Mouse (Mus musculus) liver, adult 2 months (tissue): ENCODE data around the gene Pigyl. TPM values are rescaled to one million over a fixed set of nuclear protein-coding genes. Genes with fewer than 3 reads are reported as not detected.

ENCODE experiments used
- DNase-seq: peaks from one replicate; pipeline ENCODE4 v3.0.0-alpha.2; 2011; ENCODE audit warnings: low read depth, low spot score; ENCODE audit errors: extremely low read depth
- H3K27ac ChIP-seq: fragments of 200-500 bp; replicated peaks from 2 replicates; pipeline ENCODE4 v1.5.1; 2012; ENCODE audit warnings: low read depth, mild to moderate bottlenecking, control low read depth, inconsistent platforms, low read length; ENCODE audit not compliant: insufficient read depth
- H3K27me3 ChIP-seq: fragments of 200-500 bp; 2 replicates; pipeline ENCODE4 v1.6.1; 2012; ENCODE audit warnings: mild to moderate bottlenecking, moderate library complexity, low read length, inconsistent platforms; ENCODE audit not compliant: control insufficient read depth, insufficient read depth
- H3K36me3 ChIP-seq: fragments of 200-500 bp; 2 replicates; pipeline ENCODE4 v1.6.1; 2012; ENCODE audit warnings: low read length, inconsistent platforms; ENCODE audit not compliant: control insufficient read depth, insufficient read depth
- H3K4me1 ChIP-seq: fragments of 200-500 bp; 2 replicates; pipeline ENCODE4 v1.6.1; 2011; ENCODE audit warnings: low read length; ENCODE audit not compliant: control insufficient read depth, insufficient read depth
- H3K4me3 ChIP-seq: fragments of 200-500 bp; 2 replicates; pipeline ENCODE4 v1.5.1; 2011; ENCODE audit warnings: low read depth, mild to moderate bottlenecking, control low read depth, low read length, moderate library complexity; ENCODE audit not compliant: insufficient read depth
- H3K79me2 ChIP-seq: fragments of 200-500 bp; 2 replicates; pipeline ENCODE4 v1.6.1; 2012; ENCODE audit warnings: inconsistent platforms, mild to moderate bottlenecking, low read length, moderate library complexity; ENCODE audit not compliant: control insufficient read depth, insufficient read depth
- H3K9ac ChIP-seq: fragments of 200-500 bp; 2 replicates; pipeline ENCODE4 v1.6.1; 2012; ENCODE audit warnings: low read depth, mild to moderate bottlenecking, control low read depth, inconsistent platforms, low read length
- CTCF ChIP-seq: fragments of 200-500 bp; IDR thresholded peaks from 2 replicates; pipeline ENCODE4 v1.5.1; 2011; ENCODE audit warnings: low read depth, low read length, control low read depth
- POLR2A ChIP-seq: fragments of 200-500 bp; IDR thresholded peaks from 2 replicates; pipeline ENCODE4 v1.6.1; 2011; ENCODE audit warnings: low read length, control low read depth; ENCODE audit not compliant: insufficient read depth; ENCODE audit errors: extremely low read depth
- WGBS: fragments of 180-500 bp; shearing (Covaris S2); methylation state at CpG from one replicate; pipeline ENCODE4 v1.1.7; 2018; 5-methylcytosine and 5-hydroxymethylcytosine counted together
- polyA plus RNA-seq: library from polyadenylated mRNA; depleted of rRNA; stranded (reverse); fragments of >200 nt; gene quantifications from 2 replicates; pipeline ENCODE4 v1.2.3, GENCODE M21; 2012
- total RNA-seq: library from RNA; depleted of rRNA; stranded (reverse); fragments of >200 nt; gene quantifications from 2 replicates; pipeline ENCODE4 v1.2.3, GENCODE M21; 2014

Pigyl gene
- total and polyA plus RNA-seq, 2 experiments: 21.6 to 45.8 TPM

GRCm38 (mm10) chr9:22164711-22165668, 8.3 kb downstream of the Pigyl start:
- Histone ChIP-seq H3K27ac (no peak overlapping the region), H3K27me3 (no peaks in the 10 kb centered on the region), H3K4me3 (peak overlapping the region; percentile 73), H3K9ac (peak overlapping the region; percentile 76), H3K4me1 (peaks cover 5% of the 10 kb centered on the region), H3K79me2 (no peaks in the 10 kb centered on the region), H3K36me3 (no peaks in the 10 kb centered on the region)
- no peak for DNase-seq
- TF ChIP-seq CTCF (no peak), POLR2A (no peak)
- 6% methylated on average over 53 of the region's 54 CpGs for WGBS

GRCm38 (mm10) chr9:22165964-22166363, 9.3 kb downstream of the Pigyl start:
- no peak for TF ChIP-seq CTCF
- TF ChIP-seq POLR2A: no peak
- no peak overlapping the region for H3K27ac ChIP-seq
- H3K36me3 ChIP-seq: no peaks in the 10 kb centered on the region
- peaks cover 5% of the 10 kb centered on the region for H3K4me1 ChIP-seq
- no peaks in the 10 kb centered on the region for H3K79me2 ChIP-seq
- WGBS: 73% methylated on average over 6 of the region's 6 CpGs
- no peaks in the 10 kb centered on the region for H3K27me3 ChIP-seq
- H3K4me3 ChIP-seq: no peak overlapping the region
- no peak for DNase-seq
- no peak overlapping the region for H3K9ac ChIP-seq

DNA sequence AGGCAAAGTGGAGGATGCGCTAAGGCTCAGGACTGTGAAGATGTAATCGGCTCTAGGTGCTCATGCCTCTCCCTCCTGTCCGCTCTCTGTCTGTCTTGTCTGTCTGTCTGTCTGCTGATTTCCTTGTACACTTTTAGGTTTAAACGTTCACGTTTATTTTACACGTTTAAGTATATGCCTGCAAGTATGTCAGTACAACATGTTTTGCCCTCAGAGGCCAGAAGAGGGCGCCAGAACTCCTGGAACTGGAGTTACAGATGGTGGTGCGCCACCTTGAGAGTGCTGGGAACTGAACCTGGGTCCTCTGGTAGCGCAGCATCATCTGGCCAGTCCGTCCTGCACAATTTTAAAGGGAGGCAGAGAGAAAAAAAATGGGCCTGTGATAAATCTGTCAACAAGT, 10.0 kb downstream of the Pigyl start:
- no peak for TF ChIP-seq POLR2A
- no peak for TF ChIP-seq CTCF
- Histone ChIP-seq H3K79me2 (no peaks in the 10 kb centered on the region), H3K27ac (no peak overlapping the region), H3K36me3 (no peaks in the 10 kb centered on the region), H3K4me1 (peaks cover 5% of the 10 kb centered on the region), H3K27me3 (no peaks in the 10 kb centered on the region), H3K4me3 (no peak overlapping the region), H3K9ac (no peak overlapping the region)
- WGBS: 91% methylated on average over 10 of the region's 10 CpGs
- no peak for DNase-seq

- Histone ChIP-seq H3K36me3 (no peaks in the 10 kb centered on the region), H3K79me2 (no peaks in the 10 kb centered on the region), H3K27me3 (0 out of 2 replicates have a peak, but pooled peaks cover 2% of the 10 kb centered on the region), H3K4me1 (peaks cover 5% of the 10 kb centered on the region), H3K9ac (no peak overlapping the region), H3K27ac (no peak overlapping the region), H3K4me3 (no peak overlapping the region)
- TF ChIP-seq POLR2A: no peak
- TF ChIP-seq CTCF: no peak
- no peak for DNase-seq
- over 99% methylated on average over 4 of the region's 4 CpGs for WGBS
Measured at GRCm38 (mm10) chr9:22167751-22168150, 11.1 kb downstream of the Pigyl start.

- Histone ChIP-seq H3K27me3 (0 out of 2 replicates have a peak, but pooled peaks cover 2% of the 10 kb centered on the region), H3K79me2 (no peaks in the 10 kb centered on the region), H3K9ac (no peak overlapping the region), H3K4me3 (no peak overlapping the region), H3K36me3 (no peaks in the 10 kb centered on the region), H3K27ac (no peak overlapping the region), H3K4me1 (peaks cover 5% of the 10 kb centered on the region)
- 94% methylated on average over 11 of the region's 11 CpGs for WGBS
- TF ChIP-seq CTCF: no peak
- TF ChIP-seq POLR2A: no peak
- no peak for DNase-seq
Measured at GRCm38 (mm10) chr9:22169327-22169726, 12.7 kb downstream of the Pigyl start.

GRCm38 (mm10) chr9:22172318-22172717, 15.7 kb downstream of the Pigyl start:
- H3K9ac ChIP-seq: no peak overlapping the region
- no peaks in the 10 kb centered on the region for H3K79me2 ChIP-seq
- no peak overlapping the region for H3K4me3 ChIP-seq
- no peaks in the 10 kb centered on the region for H3K4me1 ChIP-seq
- TF ChIP-seq POLR2A (no peak), CTCF (no peak)
- no peaks in the 10 kb centered on the region for H3K36me3 ChIP-seq
- 0 out of 2 replicates have a peak, but pooled peaks cover 2% of the 10 kb centered on the region for H3K27me3 ChIP-seq
- DNase-seq: no peak
- WGBS: 80% methylated on average over 4 of the region's 4 CpGs
- H3K27ac ChIP-seq: no peak overlapping the region
